Mouse (Mus musculus) liver, adult 2 months (tissue): ENCODE measurements at regions not wholly inside any gene's neighbourhood (a gene's known extent, or its start where the extent isn't known, plus 50 kb on each side); places are given as distances from the start of the nearest gene placed in this dataset.

Experiments used
- DNase-seq: peaks from one replicate; pipeline ENCODE4 v3.0.0-alpha.2; 2011; ENCODE audit warnings: low read depth, low spot score; ENCODE audit errors: extremely low read depth
- H3K27ac ChIP-seq: fragments of 200-500 bp; replicated peaks from 2 replicates; pipeline ENCODE4 v1.5.1; 2012; ENCODE audit warnings: low read depth, mild to moderate bottlenecking, control low read depth, inconsistent platforms, low read length; ENCODE audit not compliant: insufficient read depth
- H3K27me3 ChIP-seq: fragments of 200-500 bp; 2 replicates; pipeline ENCODE4 v1.6.1; 2012; ENCODE audit warnings: mild to moderate bottlenecking, moderate library complexity, low read length, inconsistent platforms; ENCODE audit not compliant: control insufficient read depth, insufficient read depth
- H3K36me3 ChIP-seq: fragments of 200-500 bp; 2 replicates; pipeline ENCODE4 v1.6.1; 2012; ENCODE audit warnings: low read length, inconsistent platforms; ENCODE audit not compliant: control insufficient read depth, insufficient read depth
- H3K4me1 ChIP-seq: fragments of 200-500 bp; 2 replicates; pipeline ENCODE4 v1.6.1; 2011; ENCODE audit warnings: low read length; ENCODE audit not compliant: control insufficient read depth, insufficient read depth
- H3K4me3 ChIP-seq: fragments of 200-500 bp; 2 replicates; pipeline ENCODE4 v1.5.1; 2011; ENCODE audit warnings: low read depth, mild to moderate bottlenecking, control low read depth, low read length, moderate library complexity; ENCODE audit not compliant: insufficient read depth
- H3K79me2 ChIP-seq: fragments of 200-500 bp; 2 replicates; pipeline ENCODE4 v1.6.1; 2012; ENCODE audit warnings: inconsistent platforms, mild to moderate bottlenecking, low read length, moderate library complexity; ENCODE audit not compliant: control insufficient read depth, insufficient read depth
- H3K9ac ChIP-seq: fragments of 200-500 bp; 2 replicates; pipeline ENCODE4 v1.6.1; 2012; ENCODE audit warnings: low read depth, mild to moderate bottlenecking, control low read depth, inconsistent platforms, low read length
- CTCF ChIP-seq: fragments of 200-500 bp; IDR thresholded peaks from 2 replicates; pipeline ENCODE4 v1.5.1; 2011; ENCODE audit warnings: low read depth, low read length, control low read depth
- POLR2A ChIP-seq: fragments of 200-500 bp; IDR thresholded peaks from 2 replicates; pipeline ENCODE4 v1.6.1; 2011; ENCODE audit warnings: low read length, control low read depth; ENCODE audit not compliant: insufficient read depth; ENCODE audit errors: extremely low read depth
- WGBS: fragments of 180-500 bp; shearing (Covaris S2); methylation state at CpG from one replicate; pipeline ENCODE4 v1.1.7; 2018; 5-methylcytosine and 5-hydroxymethylcytosine counted together

- 86% methylated on average over 5 of the region's 5 CpGs for WGBS
- no peak for DNase-seq
- H3K4me3 ChIP-seq, result no peak overlapping the region
These were observed 274.3 kb downstream of the Ptprc start for GRCm38 (mm10) chr1:137901211-137901610.

DNA sequence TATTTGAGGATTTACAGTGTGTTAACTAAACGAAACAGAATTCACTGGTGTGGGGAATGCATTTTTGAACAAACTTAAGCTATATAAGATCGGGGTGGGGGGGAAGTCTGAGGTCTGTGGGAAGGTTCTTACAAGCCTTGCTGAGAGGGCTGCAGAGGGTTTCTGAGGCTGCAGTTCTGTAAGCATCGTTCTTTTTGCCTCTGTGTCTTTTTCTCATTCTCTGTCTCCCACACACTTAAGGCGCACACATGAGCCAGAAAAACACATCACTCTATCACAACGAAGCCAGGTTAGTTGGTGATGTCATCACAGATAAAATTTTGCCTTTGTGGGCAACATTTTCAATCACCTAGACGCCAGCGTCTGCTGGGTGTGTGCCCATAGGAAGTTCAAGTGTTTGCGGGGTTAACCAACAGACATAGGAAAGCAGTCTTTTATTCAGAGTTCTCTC lies 274.9 kb downstream of the Ptprc start:
- Histone ChIP-seq H3K27me3 (no peaks in the 10 kb centered on the region), H3K27ac (no peak overlapping the region), H3K36me3 (no peaks in the 10 kb centered on the region), H3K4me1 (no peaks in the 10 kb centered on the region; the same call in 1 of the 2 replicates), H3K4me3 (peak overlapping the region; percentile 36), H3K9ac (no peak overlapping the region; the same call in 1 of the 2 replicates), H3K79me2 (no peaks in the 10 kb centered on the region; the same call in 1 of the 2 replicates)
- WGBS, result 43% methylated on average over 8 of the region's 8 CpGs
- no peak for DNase-seq
- TF ChIP-seq POLR2A (no peak), CTCF (no peak)

More at GRCm38 (mm10) chr1:137901211-137901610, 274.3 kb downstream of the Ptprc start:
- Histone ChIP-seq H3K4me1 (no peaks in the 10 kb centered on the region; the same call in 1 of the 2 replicates), H3K9ac (no peak overlapping the region), H3K36me3 (no peaks in the 10 kb centered on the region), H3K27me3 (no peaks in the 10 kb centered on the region), H3K79me2 (no peaks in the 10 kb centered on the region; the same call in 1 of the 2 replicates), H3K27ac (no peak overlapping the region)
- TF ChIP-seq POLR2A (no peak), CTCF (no peak)

GRCm38 (mm10) chr1:137899916-137900601 lies 275.4 kb downstream of the Ptprc start:
- no peaks in the 10 kb centered on the region for H3K27me3 ChIP-seq
- no peak overlapping the region for H3K27ac ChIP-seq
- no peaks in the 10 kb centered on the region; the same call in 1 of the 2 replicates for H3K79me2 ChIP-seq
- WGBS, result 13% methylated on average over 14 of the region's 14 CpGs
- no peaks in the 10 kb centered on the region; the same call in 1 of the 2 replicates for H3K4me1 ChIP-seq
- H3K4me3 ChIP-seq, result peak overlapping the region; percentile 38
- H3K36me3 ChIP-seq, result no peaks in the 10 kb centered on the region
- no peak overlapping the region for H3K9ac ChIP-seq
- DNase-seq, result no peak
- TF ChIP-seq POLR2A (no peak), CTCF (no peak)

DNA sequence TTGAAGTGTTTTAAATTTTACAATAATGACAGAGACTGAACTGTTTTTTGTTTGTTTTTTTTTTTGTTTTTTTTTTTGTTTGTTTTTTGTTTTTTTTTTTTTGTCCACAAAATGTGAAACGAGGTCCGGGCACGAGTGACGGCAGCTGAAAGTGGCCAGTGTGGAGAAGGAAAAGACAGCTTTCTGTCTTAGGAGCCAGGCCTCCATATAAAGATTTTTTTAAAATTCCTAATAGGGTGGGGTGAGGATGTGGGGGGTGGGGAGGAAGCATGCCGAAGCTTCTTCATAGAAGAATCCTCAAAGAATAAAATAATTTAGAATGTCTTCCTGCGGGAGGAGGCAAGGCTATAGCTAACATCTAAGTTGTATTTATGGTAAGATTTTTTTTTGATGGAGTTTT lies 276.2 kb downstream of the Ptprc start:
- DNase-seq, result no peak
- Histone ChIP-seq H3K4me1 (no peaks in the 10 kb centered on the region; the same call in 1 of the 2 replicates), H3K79me2 (no peaks in the 10 kb centered on the region; the same call in 1 of the 2 replicates), H3K4me3 (peak overlapping the region; percentile 45), H3K27me3 (no peaks in the 10 kb centered on the region), H3K27ac (no peak overlapping the region), H3K9ac (no peak overlapping the region), H3K36me3 (no peaks in the 10 kb centered on the region)
- TF ChIP-seq CTCF (no peak), POLR2A (no peak)
- 10% methylated on average over 6 of the region's 6 CpGs for WGBS

DNA sequence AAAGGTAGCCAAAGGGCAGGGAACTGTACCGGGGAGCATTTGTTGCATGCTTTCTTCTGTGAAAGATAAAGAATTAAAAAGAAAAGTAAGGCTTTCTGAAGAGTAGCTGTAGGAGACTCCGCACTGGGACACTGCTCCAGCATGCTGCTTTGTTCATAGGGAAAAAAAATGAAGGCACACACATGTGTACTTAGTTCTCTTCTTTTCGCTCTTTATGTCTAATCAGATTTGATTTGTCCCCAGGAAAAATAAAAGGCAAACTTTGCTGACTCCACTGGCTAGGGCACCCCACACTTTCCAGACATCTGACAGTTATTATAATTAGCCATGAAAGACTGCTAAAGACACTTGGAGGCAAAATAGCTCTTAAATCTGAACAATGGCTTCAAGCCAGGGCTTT lies 276.6 kb downstream of the Ptprc start:
- WGBS, result 4% methylated on average over 3 of the region's 3 CpGs
- H3K4me3 ChIP-seq, result peak overlapping the region; percentile 45
- no peak for TF ChIP-seq CTCF
- no peak for TF ChIP-seq POLR2A
- peak; percentile 5 for DNase-seq
- peak overlapping the region; percentile 16; the same call in 1 of the 2 replicates for H3K9ac ChIP-seq
- no peaks in the 10 kb centered on the region; the same call in 1 of the 2 replicates for H3K4me1 ChIP-seq
- no peak overlapping the region for H3K27ac ChIP-seq
- no peaks in the 10 kb centered on the region for H3K79me2 ChIP-seq
- no peaks in the 10 kb centered on the region for H3K36me3 ChIP-seq
- no peaks in the 10 kb centered on the region for H3K27me3 ChIP-seq

- H3K27me3 ChIP-seq, result no peaks in the 10 kb centered on the region
These were observed 277.1 kb downstream of the Ptprc start for GRCm38 (mm10) chr1:137898397-137898796.

More at GRCm38 (mm10) chr1:137898397-137898796, 277.1 kb downstream of the Ptprc start:
- TF ChIP-seq CTCF (no peak), POLR2A (no peak)
- peak; percentile 61 for DNase-seq
- peak overlapping the region; percentile 16; the same call in 1 of the 2 replicates for H3K9ac ChIP-seq
- no peak overlapping the region for H3K27ac ChIP-seq
- peak overlapping the region; percentile 45 for H3K4me3 ChIP-seq
- no peaks in the 10 kb centered on the region for H3K36me3 ChIP-seq
- H3K4me1 ChIP-seq, result no peaks in the 10 kb centered on the region; the same call in 1 of the 2 replicates
- H3K79me2 ChIP-seq, result no peaks in the 10 kb centered on the region
- WGBS, result under 1% methylated on average over 11 of the region's 11 CpGs
